26 mouse cellular contexts compared by ENCODE assay signal in the genomic region with DNA sequence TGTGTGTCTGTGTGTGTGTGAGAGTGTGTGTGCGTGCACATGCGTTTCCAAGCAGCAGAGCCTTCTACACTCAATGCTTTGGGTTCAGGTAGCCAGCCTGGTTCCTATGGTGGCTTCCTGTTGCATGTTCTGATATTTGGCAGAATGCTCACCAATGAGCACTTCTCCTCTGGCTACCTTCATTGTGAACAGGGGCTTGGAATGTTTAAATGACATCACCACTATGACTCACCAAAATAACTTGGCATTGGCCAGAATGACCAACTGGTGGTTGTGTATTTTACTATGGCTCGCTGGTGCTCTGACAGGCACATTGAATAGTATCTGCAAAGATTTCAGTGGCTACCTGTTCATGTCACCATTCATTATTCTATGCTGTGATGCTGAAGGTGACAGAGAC.
DNase-seq lines count a peak whose midpoint lies in the region; TF ChIP-seq lines count a peak whose summit lies in the region.
"Had no signal": no experiment of that assay in that cellular context is flagged by ENCODE, and none has a peak within 500 bp of the region (broad histone marks: within the 10 kb centered on the region; RNA-seq: fewer than 3 reads in every experiment).

No protein-coding gene starts in this region.

- H3K79me2 ChIP-seq in heart, adult 2 months (replicated peaks; ENCODE audit: control insufficient read depth, insufficient read depth, low read length) = no peaks in the 10 kb centered on the region

- no peak overlapping the region for H3K4me3 ChIP-seq in heart, adult 2 months
- no peak overlapping the region for H3K4me3 ChIP-seq in left cerebral cortex, adult 2 months
- H3K4me3 ChIP-seq: embryonic facial prominence, embryonic 10.5 days; embryonic facial prominence, embryonic 15.5 days; forebrain, embryonic 13.5 days; hindbrain, embryonic 10.5 days; hindbrain, embryonic 15.5 days; liver, embryonic 15.5 days; midbrain, embryonic 10.5 days; midbrain, embryonic 15.5 days; neural tube, embryonic 13.5 days had no signal

- no peaks in the 10 kb centered on the region for H3K27me3 ChIP-seq in heart, adult 2 months (ENCODE audit: control insufficient read depth, insufficient read depth, low read length)
- H3K27me3 ChIP-seq: embryonic facial prominence, embryonic 15.5 days; forebrain, embryonic 13.5 days; hindbrain, embryonic 15.5 days; liver, embryonic 15.5 days; midbrain, embryonic 15.5 days; neural tube, embryonic 13.5 days had no signal

- DNase-seq in heart, adult 9 months (ENCODE audit: low spot score in 2 of 2) = peak; percentile 8 to 16
- DNase-seq in heart, adult 2 months = no peak
- no peak for DNase-seq in left cerebral cortex, adult 2 months (ENCODE audit: extremely low spot score in 1 of 2, low spot score in 2 of 2)
- no peak for DNase-seq in left cerebral cortex, adult 11 months (ENCODE audit: low spot score)
- peak; percentile 21 for DNase-seq in fibroblast of lung, adult 2 months (ENCODE audit: low read depth)
- no peak for DNase-seq in liver
- DNase-seq in natural killer cell, adult 2 months (ENCODE audit: low spot score in 2 of 2) = no peak
- DNase-seq: adrenal gland, postnatal 36 days; cerebellum, adult 18-20 months; gastrocnemius, postnatal 10 days; kidney, postnatal 36 days; layer of hippocampus, postnatal 36 days; lung, embryonic 14.5 days; lung, postnatal 14 days; thymus, adult 2 months; thymus, postnatal 36 days had no signal

- H3K4me1 ChIP-seq in heart, adult 2 months (ENCODE audit: control insufficient read depth, insufficient read depth, low read length) = no peaks in the 10 kb centered on the region; the same call in 1 of the 2 replicates
- H3K4me1 ChIP-seq: embryonic facial prominence, embryonic 10.5 days; embryonic facial prominence, embryonic 15.5 days; forebrain, embryonic 13.5 days; hindbrain, embryonic 10.5 days; hindbrain, embryonic 15.5 days; liver, embryonic 15.5 days; midbrain, embryonic 15.5 days had no signal

- TF ChIP-seq CTCF in heart, adult 2 months (IDR thresholded peaks at IDR 0.05) = no peak
- no peak for TF ChIP-seq CTCF in left cerebral cortex, adult 2 months (IDR thresholded peaks at IDR 0.05)

- no peak overlapping the region for H3K9ac ChIP-seq in heart, adult 2 months (ENCODE audit: low read depth, low read length)
- H3K9ac ChIP-seq: embryonic facial prominence, embryonic 15.5 days; forebrain, embryonic 13.5 days; hindbrain, embryonic 15.5 days; liver, embryonic 15.5 days; lung, embryonic 14.5 days; midbrain, embryonic 15.5 days; neural tube, embryonic 13.5 days had no signal

- TF ChIP-seq EP300 in heart, adult 2 months (IDR thresholded peaks at IDR 0.05; ENCODE audit: insufficient read depth, low read depth, low read length) = no peak

- intact Hi-C loops in heart, adult 2 months (cut with DNase I) = no loop called here
- intact Hi-C loops in left cerebral cortex, adult 2 months (cut with DNase I) = loop anchor here (5.0 kb wide), 2 partner anchors 102 to 182 kb away; no protein-coding TSS in a partner anchor

- H3K27ac ChIP-seq in heart, adult 2 months = no peak overlapping the region
- H3K27ac ChIP-seq in left cerebral cortex, adult 2 months = peak overlapping the region; percentile 55
- H3K27ac ChIP-seq: embryonic facial prominence, embryonic 10.5 days; embryonic facial prominence, embryonic 15.5 days; forebrain, embryonic 13.5 days; hindbrain, embryonic 10.5 days; hindbrain, embryonic 15.5 days; liver, embryonic 15.5 days; midbrain, embryonic 10.5 days; midbrain, embryonic 15.5 days; neural tube, embryonic 13.5 days had no signal

- no peaks in the 10 kb centered on the region for H3K36me3 ChIP-seq in heart, adult 2 months (ENCODE audit: control insufficient read depth, insufficient read depth, low read length)
- H3K36me3 ChIP-seq: embryonic facial prominence, embryonic 10.5 days; embryonic facial prominence, embryonic 15.5 days; G1E; hindbrain, embryonic 10.5 days; hindbrain, embryonic 15.5 days; liver, embryonic 15.5 days; midbrain, embryonic 10.5 days; midbrain, embryonic 15.5 days; neural tube, embryonic 13.5 days had no signal

- TF ChIP-seq POLR2A in heart, adult 2 months (IDR thresholded peaks at IDR 0.05; ENCODE audit: insufficient read depth, low read depth, low read length) = no peak

- WGBS in heart, adult 2 months = 81% methylated on average over 3 of the region's 3 CpGs

Comparison
In these comparisons a context has a peak if more than half of its experiments do, and no peak if none do; other contexts are left out.
1. DNase-seq: peak in heart, adult 9 months (2 of 2) and fibroblast of lung, adult 2 months (single experiment); none in heart, adult 2 months (0 of 2), left cerebral cortex, adult 2 months (0 of 2), left cerebral cortex, adult 11 months (single experiment), liver (single experiment) and natural killer cell, adult 2 months (0 of 2).